23 mouse cellular contexts compared by ENCODE assay signal in genomic region chr6:51097488-51097887, GRCm38 (mm10).
"Had no signal": no experiment of that assay in that cellular context is flagged by ENCODE, and none has a peak within 500 bp of the region (broad histone marks: within the 10 kb centered on the region; RNA-seq: fewer than 3 reads in every experiment).

No protein-coding gene starts in this region.

- H3K36me3 ChIP-seq: limb, embryonic 10.5 days; limb, embryonic 13.5 days; liver, embryonic 12.5 days; liver, embryonic 15.5 days; lung, embryonic 15.5 days; midbrain, embryonic 10.5 days; midbrain, embryonic 13.5 days; neural tube, embryonic 13.5 days had no signal

- H3K4me1 ChIP-seq: liver, embryonic 12.5 days; liver, embryonic 15.5 days; lung, embryonic 15.5 days; megakaryocyte, embryonic 14.5 days had no signal

- H3K9ac ChIP-seq: limb, embryonic 13.5 days; liver, embryonic 12.5 days; liver, embryonic 15.5 days; lung, embryonic 15.5 days; midbrain, embryonic 13.5 days; neural tube, embryonic 13.5 days had no signal

- H3K9me3 ChIP-seq: limb, embryonic 10.5 days; limb, embryonic 13.5 days; liver, embryonic 12.5 days; liver, embryonic 15.5 days; lung, embryonic 15.5 days; midbrain, embryonic 10.5 days; midbrain, embryonic 13.5 days had no signal

- H3K27ac ChIP-seq: layer of hippocampus, adult 2 months; limb, embryonic 13.5 days; liver, embryonic 12.5 days; liver, embryonic 15.5 days; lung, embryonic 15.5 days; midbrain, embryonic 10.5 days; midbrain, embryonic 13.5 days; neural tube, embryonic 13.5 days had no signal

- H3K27me3 ChIP-seq: liver, embryonic 12.5 days; liver, embryonic 15.5 days; lung, embryonic 15.5 days; midbrain, embryonic 13.5 days; neural tube, embryonic 13.5 days had no signal

- H3K4me3 ChIP-seq: layer of hippocampus, adult 2 months; limb, embryonic 10.5 days; limb, embryonic 13.5 days; liver, embryonic 12.5 days; liver, embryonic 15.5 days; lung, embryonic 15.5 days; megakaryocyte, embryonic 14.5 days; midbrain, embryonic 10.5 days; midbrain, embryonic 13.5 days; myocyte; neural tube, embryonic 13.5 days had no signal

- H3K4me2 ChIP-seq: limb, embryonic 13.5 days; liver, embryonic 12.5 days; liver, embryonic 15.5 days; lung, embryonic 15.5 days; midbrain, embryonic 13.5 days; neural tube, embryonic 13.5 days had no signal

- DNase-seq: kidney, adult 11 months; kidney, adult 9 months; layer of hippocampus, adult 9-11 months; liver; lung, adult 18-20 months; lung, postnatal 10 days; lung, postnatal 36 days; retina, postnatal 1 day; right cerebral cortex, postnatal 25 days; thymus, adult 18-20 months; thymus, postnatal 36 days had no signal

- ATAC-seq: liver, embryonic 12.5 days; midbrain, embryonic 13.5 days; midbrain, embryonic 16.5 days had no signal
